Mouse (Mus musculus): ENCODE measurements around the gene Rpl21. TPM values are rescaled to one million over a fixed set of nuclear protein-coding genes. Genes with fewer than 3 reads are reported as not detected.

Rpl21 gene
- total and polyA plus RNA-seq, 2 experiments from 2014 or later: 153 to 265 TPM

DNA sequence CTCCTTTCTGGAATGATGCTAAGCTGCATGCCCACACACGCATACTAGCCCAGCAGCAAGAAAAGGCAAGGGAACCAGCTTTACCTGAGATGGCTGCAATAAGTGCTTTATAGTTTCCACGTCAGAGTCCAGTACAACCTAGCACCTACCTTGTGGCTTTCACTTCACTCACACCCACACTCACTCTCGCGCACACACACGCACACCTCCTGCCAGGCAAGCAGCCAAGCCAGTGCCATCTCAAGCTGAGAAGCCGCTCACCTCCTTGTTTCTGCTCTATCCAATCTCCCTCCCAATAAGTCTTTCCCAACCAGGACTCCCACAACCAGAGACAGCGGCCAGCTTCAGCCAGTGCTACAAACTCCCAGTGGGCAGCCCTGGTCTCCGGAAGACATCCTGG, 41.7 kb upstream of the Rpl21 start:
- no peaks in the 10 kb centered on the region for H3K36me3 ChIP-seq (replicated peaks; ENCODE audit: control insufficient read depth, insufficient read depth, low read length)
- peaks cover 14% of the 10 kb centered on the region for H3K4me1 ChIP-seq (ENCODE audit: control insufficient read depth, insufficient read depth)
- 66% methylated on average over 8 of the region's 8 CpGs for WGBS
- H3K4me3 ChIP-seq (ENCODE audit: low read depth, low read length): no peak overlapping the region
- H3K9ac ChIP-seq (replicated peaks; ENCODE audit: low read depth, low read length): no peak overlapping the region
- H3K27me3 ChIP-seq (ENCODE audit: control insufficient read depth, insufficient read depth, low read length): no peaks in the 10 kb centered on the region
- no peaks in the 10 kb centered on the region for H3K9me3 ChIP-seq (replicated peaks; ENCODE audit: control insufficient read depth, low read length)
- ATAC-seq (ENCODE audit: insufficient read depth, low read depth): no peak
- DNase-seq (ENCODE audit: low spot score): no peak
- no peak overlapping the region for H3K4me2 ChIP-seq (ENCODE audit: low read depth, low read length)
- no peak overlapping the region for H3K27ac ChIP-seq (ENCODE audit: low read depth)
- TF ChIP-seq EP300 (IDR thresholded peaks at IDR 0.05; ENCODE audit: low read depth): no peak
- TF ChIP-seq CTCF (IDR thresholded peaks at IDR 0.05; ENCODE audit: low read depth): no peak

DNA sequence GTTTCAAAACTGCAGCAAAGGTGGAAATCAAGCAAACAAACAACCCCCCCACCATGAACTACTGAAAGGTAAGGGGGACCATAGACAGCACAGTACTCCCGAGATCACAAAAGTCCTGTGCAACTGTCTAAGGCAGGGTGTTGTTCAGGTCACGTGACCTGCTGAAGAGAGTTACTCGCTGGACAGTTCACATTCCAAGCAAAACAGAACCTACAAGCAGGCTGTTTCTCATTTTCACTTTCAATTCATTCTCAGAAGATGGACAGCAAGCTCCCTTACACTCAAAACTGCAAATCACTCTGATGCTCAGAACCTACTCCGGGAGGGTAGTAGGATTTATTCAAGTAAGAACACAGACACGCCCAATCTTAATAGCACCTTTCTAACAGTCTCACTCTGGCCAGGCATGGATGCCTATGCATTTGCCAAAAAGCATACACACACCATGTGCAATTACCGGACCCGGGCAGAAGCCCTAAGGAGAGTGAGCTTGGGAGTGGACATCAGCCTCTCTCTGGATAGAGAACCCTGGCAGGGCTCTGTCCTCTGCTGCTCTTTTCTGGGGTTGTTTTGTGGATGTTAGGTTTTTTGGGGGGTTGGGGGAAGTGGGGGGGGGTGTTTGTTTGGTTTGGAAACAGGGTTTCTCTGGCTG, 40.4 kb upstream of the Rpl21 start:
- ATAC-seq (ENCODE audit: insufficient read depth, low read depth): no peak
- no peaks in the 10 kb centered on the region for H3K27me3 ChIP-seq (ENCODE audit: control insufficient read depth, insufficient read depth, low read length)
- WGBS: 66% methylated on average over 7 of the region's 7 CpGs
- no peak overlapping the region for H3K27ac ChIP-seq (ENCODE audit: low read depth)
- no peak for TF ChIP-seq EP300 (IDR thresholded peaks at IDR 0.05; ENCODE audit: low read depth)
- no peak for TF ChIP-seq CTCF (IDR thresholded peaks at IDR 0.05; ENCODE audit: low read depth)
- H3K9me3 ChIP-seq (replicated peaks; ENCODE audit: control insufficient read depth, low read length): no peaks in the 10 kb centered on the region
- H3K9ac ChIP-seq (replicated peaks; ENCODE audit: low read depth, low read length): no peak overlapping the region
- H3K4me1 ChIP-seq (ENCODE audit: control insufficient read depth, insufficient read depth): peaks cover 14% of the 10 kb centered on the region
- no peak overlapping the region for H3K4me3 ChIP-seq (ENCODE audit: low read depth, low read length)
- H3K4me2 ChIP-seq (ENCODE audit: low read depth, low read length): 0 out of 2 replicates have a peak overlapping the region, but pooled peaks have one; percentile 85
- no peaks in the 10 kb centered on the region for H3K36me3 ChIP-seq (replicated peaks; ENCODE audit: control insufficient read depth, insufficient read depth, low read length)
- DNase-seq (ENCODE audit: low spot score): no peak

DNA sequence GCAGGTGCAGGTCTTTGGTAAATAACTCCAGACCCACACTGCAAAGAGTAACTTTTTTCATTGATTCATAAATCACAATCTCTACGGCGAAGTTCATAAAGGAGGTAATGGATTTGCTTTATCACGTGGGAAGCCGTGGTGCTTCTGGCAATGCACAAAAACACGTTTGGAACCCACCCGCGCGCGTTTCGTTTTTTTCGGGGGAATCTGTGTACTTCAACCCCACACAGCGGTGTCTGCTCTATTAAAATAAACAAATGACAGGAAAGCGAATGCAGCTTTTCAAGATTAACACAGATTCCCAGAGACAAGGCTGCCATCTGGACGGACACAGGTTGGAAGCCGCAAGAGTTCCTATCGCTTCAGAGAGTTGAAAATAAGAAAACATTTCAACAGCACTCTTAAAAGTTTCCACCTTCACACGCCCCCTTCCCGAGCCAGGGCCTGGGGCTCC, 39.0 kb upstream of the Rpl21 start:
- ATAC-seq (ENCODE audit: insufficient read depth, low read depth) (no peak), DNase-seq (ENCODE audit: low spot score) (no peak)
- WGBS: 5% methylated on average over 18 of the region's 18 CpGs
- H3K4me1 ChIP-seq (ENCODE audit: control insufficient read depth, insufficient read depth): peaks cover 14% of the 10 kb centered on the region
- H3K4me2 ChIP-seq (ENCODE audit: low read depth, low read length): peak overlapping the region; percentile 85
- H3K36me3 ChIP-seq (replicated peaks; ENCODE audit: control insufficient read depth, insufficient read depth, low read length): no peaks in the 10 kb centered on the region
- no peak for TF ChIP-seq CTCF (IDR thresholded peaks at IDR 0.05; ENCODE audit: low read depth)
- no peak for TF ChIP-seq EP300 (IDR thresholded peaks at IDR 0.05; ENCODE audit: low read depth)
- H3K27me3 ChIP-seq (ENCODE audit: control insufficient read depth, insufficient read depth, low read length): no peaks in the 10 kb centered on the region
- peak overlapping the region; percentile 97 for H3K4me3 ChIP-seq (ENCODE audit: low read depth, low read length)
- H3K9ac ChIP-seq (replicated peaks; ENCODE audit: low read depth, low read length): peak overlapping the region; percentile 87
- peak overlapping the region; percentile 92 for H3K27ac ChIP-seq (ENCODE audit: low read depth)
- no peaks in the 10 kb centered on the region for H3K9me3 ChIP-seq (replicated peaks; ENCODE audit: control insufficient read depth, low read length)

DNA sequence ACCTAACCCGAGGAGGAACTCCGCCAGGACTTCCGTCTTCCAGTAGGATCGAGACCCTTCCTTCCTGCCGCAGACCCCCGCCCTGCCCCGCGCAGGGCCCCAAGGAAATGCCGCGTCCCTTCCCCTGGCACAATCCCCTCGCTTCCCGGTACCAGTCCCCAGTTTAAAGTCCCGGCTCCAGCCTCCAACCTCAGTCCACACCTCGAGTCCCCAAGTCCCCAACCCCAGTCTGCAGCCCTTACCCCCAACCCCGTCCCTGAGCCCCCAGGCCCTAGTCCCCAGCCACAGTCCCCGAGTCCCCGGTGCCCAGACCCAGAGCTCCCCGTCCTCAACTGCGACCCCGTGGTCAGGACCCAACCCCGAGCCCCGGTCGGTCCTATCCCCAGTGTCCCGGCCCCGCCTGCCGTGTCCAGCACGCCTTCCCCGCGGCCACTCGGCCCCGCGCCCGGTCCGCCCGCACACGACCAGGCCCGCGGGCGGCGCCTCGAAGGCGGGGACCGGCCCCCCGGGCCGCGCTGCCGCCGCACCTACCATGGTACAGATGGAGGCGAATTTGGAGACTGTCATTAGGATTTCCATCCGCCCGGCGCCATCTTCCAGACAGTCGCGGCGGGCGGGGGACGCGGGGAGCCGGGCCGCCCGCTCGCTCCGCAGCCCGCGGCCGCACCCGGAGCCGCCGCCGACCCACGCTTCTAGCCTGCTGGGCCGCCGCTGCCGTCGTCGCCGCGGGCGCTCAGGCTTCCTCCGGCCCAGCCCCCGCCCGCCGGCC, 38.4 kb upstream of the Rpl21 start:
- Histone ChIP-seq H3K4me2 (ENCODE audit: low read depth, low read length) (peak overlapping the region; percentile 85), H3K9me3 (replicated peaks; ENCODE audit: control insufficient read depth, low read length) (no peaks in the 10 kb centered on the region), H3K4me1 (ENCODE audit: control insufficient read depth, insufficient read depth) (peaks cover 14% of the 10 kb centered on the region), H3K4me3 (ENCODE audit: low read depth, low read length) (peak overlapping the region; percentile 97), H3K27ac (ENCODE audit: low read depth) (peak overlapping the region; percentile 92), H3K36me3 (replicated peaks; ENCODE audit: control insufficient read depth, insufficient read depth, low read length) (no peaks in the 10 kb centered on the region), H3K27me3 (ENCODE audit: control insufficient read depth, insufficient read depth, low read length) (no peaks in the 10 kb centered on the region), H3K9ac (replicated peaks; ENCODE audit: low read depth, low read length) (peak overlapping the region; percentile 87)
- under 1% methylated on average over 68 of the region's 83 CpGs for WGBS
- DNase-seq (ENCODE audit: low spot score): peak; percentile 21
- peak; percentile 27 for ATAC-seq (ENCODE audit: insufficient read depth, low read depth)
- no peak for TF ChIP-seq EP300 (IDR thresholded peaks at IDR 0.05; ENCODE audit: low read depth)
- TF ChIP-seq CTCF (IDR thresholded peaks at IDR 0.05; ENCODE audit: low read depth): no peak

DNA sequence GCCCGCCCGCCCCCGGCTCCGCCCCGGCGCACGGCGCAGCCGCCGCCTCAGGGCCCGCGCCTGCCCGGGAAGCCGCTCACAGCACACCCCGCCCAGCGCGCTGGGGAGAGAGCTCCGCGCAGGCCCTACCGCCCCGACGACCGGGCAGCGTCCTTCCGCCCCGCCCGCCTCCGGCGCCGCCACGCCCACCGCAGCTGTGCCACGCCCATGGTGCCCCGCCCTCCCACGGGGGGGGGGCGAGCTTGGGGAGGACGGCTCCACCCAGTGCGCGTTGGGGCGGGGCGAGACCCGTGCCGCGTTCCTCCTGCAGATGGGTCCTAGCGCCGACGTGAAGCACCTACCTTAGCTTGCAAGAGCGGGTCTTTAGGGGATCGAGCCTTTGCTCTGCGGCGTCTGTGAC, 37.8 kb upstream of the Rpl21 start, which contains the start of gene Usp12:
TSS of gene Usp12 (minus strand) at position 154 of the 400 bp plus-strand sequence.
- H3K27me3 ChIP-seq (ENCODE audit: control insufficient read depth, insufficient read depth, low read length): no peaks in the 10 kb centered on the region
- no peaks in the 10 kb centered on the region for H3K9me3 ChIP-seq (replicated peaks; ENCODE audit: control insufficient read depth, low read length)
- H3K36me3 ChIP-seq (replicated peaks; ENCODE audit: control insufficient read depth, insufficient read depth, low read length): no peaks in the 10 kb centered on the region
- TF ChIP-seq CTCF (IDR thresholded peaks at IDR 0.05; ENCODE audit: low read depth) (no peak), EP300 (IDR thresholded peaks at IDR 0.05; ENCODE audit: low read depth) (no peak; the same call in 1 of the 2 replicates)
- DNase-seq (ENCODE audit: low spot score) (peak; percentile 93), ATAC-seq (ENCODE audit: insufficient read depth, low read depth) (peak; percentile 99)
- 1% methylated on average over 40 of the region's 51 CpGs for WGBS
- peak within 1 kb of the TSS; percentile 87 for H3K9ac ChIP-seq (replicated peaks; ENCODE audit: low read depth, low read length)
- peak within 1 kb of the TSS; percentile 85 for H3K4me2 ChIP-seq (ENCODE audit: low read depth, low read length)
- peaks cover 14% of the 10 kb centered on the region for H3K4me1 ChIP-seq (ENCODE audit: control insufficient read depth, insufficient read depth)
- peak within 1 kb of the TSS; percentile 92 for H3K27ac ChIP-seq (ENCODE audit: low read depth)
- peak within 1 kb of the TSS; percentile 97 for H3K4me3 ChIP-seq (ENCODE audit: low read depth, low read length)
